Mouse (Mus musculus): Measurements from ENCODE around the gene Acvrl1. TPM values are rescaled to one million over a fixed set of nuclear protein-coding genes. Genes with fewer than 3 reads are reported as not detected.
"Not testable (repeated sequence)": the region's sequence is repeated elsewhere in the genome, so short reads cannot be mapped to it uniquely, and the experiment has no call there.

Gene Acvrl1
- polyA plus RNA-seq, 1 experiment from 2014 or later = 2.0 TPM

DNA sequence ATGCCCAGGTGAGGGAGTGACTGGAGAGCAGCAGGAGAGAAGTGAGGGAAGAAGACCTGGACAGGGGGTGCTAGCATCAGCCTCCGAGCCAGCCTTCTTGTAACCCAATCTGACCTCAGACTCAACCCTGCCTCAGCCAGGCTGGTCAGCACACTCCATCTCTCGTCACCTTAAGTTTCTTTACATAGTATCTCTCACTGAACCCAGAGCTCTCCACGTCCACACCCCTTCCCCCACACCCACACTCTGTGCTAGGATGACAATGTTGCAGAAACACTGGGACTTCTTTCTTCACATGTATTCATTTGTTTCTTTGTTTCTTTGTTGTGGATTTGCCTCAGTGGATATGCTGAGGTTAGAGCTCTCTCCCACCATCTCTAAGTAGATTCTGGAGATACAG, 27.3 kb upstream of the Acvrl1 start:
- no peak for ATAC-seq (replicated peaks; ENCODE audit: insufficient number of reproducible peaks, low FRiP score, low TSS enrichment)
- 45% methylated on average over 3 of the region's 3 CpGs for WGBS (ENCODE audit: insufficient replicate concordance)
- no peak overlapping the region for H3K4me3 ChIP-seq (ENCODE audit: low read depth, low read length)
- H3K9ac ChIP-seq (ENCODE audit: low read depth, low read length) = no peak overlapping the region
- no peaks in the 10 kb centered on the region for H3K36me3 ChIP-seq (ENCODE audit: control insufficient read depth, insufficient read depth, low read length)
- no peak overlapping the region for H3K4me2 ChIP-seq
- H3K4me1 ChIP-seq (ENCODE audit: control insufficient read depth, insufficient read depth, low read length) = peaks cover 7% of the 10 kb centered on the region; the same call in 1 of the 2 replicates
- peaks cover 13% of the 10 kb centered on the region for H3K27me3 ChIP-seq (ENCODE audit: control insufficient read depth, insufficient read depth, low read length)
- no peak overlapping the region for H3K27ac ChIP-seq (ENCODE audit: low read depth, low read length)
- no peaks in the 10 kb centered on the region for H3K9me3 ChIP-seq (replicated peaks; ENCODE audit: control insufficient read depth, low read length)

DNA sequence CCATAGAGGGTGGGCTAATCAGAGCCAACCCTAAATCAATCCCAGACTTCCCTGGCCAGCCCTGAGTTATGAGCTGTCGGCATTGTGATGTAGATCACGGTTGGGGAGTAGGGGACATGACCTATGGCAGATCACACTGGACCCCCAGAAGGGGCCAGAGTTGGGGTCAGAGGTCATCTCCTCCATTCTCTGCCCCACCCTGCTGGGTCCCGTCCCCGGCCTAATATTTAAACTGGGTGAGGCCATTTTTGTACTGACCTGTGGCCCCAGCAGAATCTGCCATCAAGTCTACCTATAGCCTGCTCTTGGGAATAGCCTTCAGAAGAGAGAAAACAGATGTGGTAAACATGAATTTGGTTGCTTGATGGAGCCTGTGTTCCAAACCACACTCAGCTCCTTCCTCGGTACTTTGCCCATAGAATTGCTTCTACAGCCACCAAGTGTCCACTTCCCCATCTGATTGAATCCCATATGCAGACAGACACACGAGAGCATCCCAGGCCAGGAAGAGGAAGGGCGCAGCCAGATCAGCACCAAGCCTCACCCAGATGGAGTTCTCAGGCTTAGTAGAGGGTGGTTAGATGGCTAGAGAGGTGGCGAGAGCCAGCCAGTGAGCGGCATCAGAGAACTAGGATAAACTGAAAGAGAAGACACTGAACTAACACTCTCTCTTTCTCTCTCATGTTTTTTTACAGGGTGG, 24.6 kb upstream of the Acvrl1 start:
- WGBS (ENCODE audit: insufficient replicate concordance) = 82% methylated on average over 9 of the region's 9 CpGs
- Histone ChIP-seq H3K9ac (ENCODE audit: low read depth, low read length) (no peak overlapping the region), H3K9me3 (replicated peaks; ENCODE audit: control insufficient read depth, low read length) (no peaks in the 10 kb centered on the region), H3K27me3 (ENCODE audit: control insufficient read depth, insufficient read depth, low read length) (peaks cover 8% of the 10 kb centered on the region), H3K36me3 (ENCODE audit: control insufficient read depth, insufficient read depth, low read length) (no peaks in the 10 kb centered on the region), H3K4me3 (ENCODE audit: low read depth, low read length) (no peak overlapping the region), H3K4me1 (ENCODE audit: control insufficient read depth, insufficient read depth, low read length) (no peaks in the 10 kb centered on the region), H3K27ac (ENCODE audit: low read depth, low read length) (no peak overlapping the region), H3K4me2 (no peak overlapping the region)
- no peak for ATAC-seq (replicated peaks; ENCODE audit: insufficient number of reproducible peaks, low FRiP score, low TSS enrichment)

DNA sequence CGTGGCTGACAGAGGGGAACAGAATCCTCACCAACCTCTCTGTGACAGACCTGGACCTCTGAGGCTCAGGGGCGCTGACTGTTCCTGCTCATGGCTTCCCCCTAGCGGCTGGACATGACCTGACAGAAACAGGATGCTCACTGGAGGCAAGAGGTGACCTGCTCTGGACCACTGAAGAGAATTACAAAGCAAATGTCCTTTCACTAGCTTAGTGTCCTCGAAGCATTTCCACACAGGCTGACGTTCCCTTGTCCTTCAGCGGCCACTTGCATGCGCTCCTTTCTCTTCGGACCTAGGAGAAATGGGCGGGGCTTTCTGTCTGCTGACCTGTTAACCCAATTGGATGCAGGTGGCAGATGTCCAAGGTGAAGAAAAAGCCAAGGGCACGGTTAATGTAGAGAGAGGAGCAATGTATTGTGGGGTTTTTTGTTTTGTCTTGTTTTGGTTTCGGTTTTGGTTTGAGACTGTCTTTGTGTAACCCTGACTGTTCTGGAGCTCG, 22.8 kb upstream of the Acvrl1 start:
- no peak overlapping the region for H3K4me3 ChIP-seq (ENCODE audit: low read depth, low read length)
- H3K9me3 ChIP-seq (replicated peaks; ENCODE audit: control insufficient read depth, low read length) = no peaks in the 10 kb centered on the region
- H3K4me1 ChIP-seq (ENCODE audit: control insufficient read depth, insufficient read depth, low read length) = no peaks in the 10 kb centered on the region
- H3K27me3 ChIP-seq (ENCODE audit: control insufficient read depth, insufficient read depth, low read length) = no peaks in the 10 kb centered on the region
- WGBS (ENCODE audit: insufficient replicate concordance) = 21% methylated on average over 12 of the region's 12 CpGs
- no peak overlapping the region for H3K27ac ChIP-seq (ENCODE audit: low read depth, low read length)
- no peak overlapping the region; the same call in 1 of the 2 replicates for H3K4me2 ChIP-seq
- H3K9ac ChIP-seq (ENCODE audit: low read depth, low read length) = no peak overlapping the region
- ATAC-seq (replicated peaks; ENCODE audit: insufficient number of reproducible peaks, low FRiP score, low TSS enrichment) = no peak
- H3K36me3 ChIP-seq (ENCODE audit: control insufficient read depth, insufficient read depth, low read length) = no peaks in the 10 kb centered on the region

DNA sequence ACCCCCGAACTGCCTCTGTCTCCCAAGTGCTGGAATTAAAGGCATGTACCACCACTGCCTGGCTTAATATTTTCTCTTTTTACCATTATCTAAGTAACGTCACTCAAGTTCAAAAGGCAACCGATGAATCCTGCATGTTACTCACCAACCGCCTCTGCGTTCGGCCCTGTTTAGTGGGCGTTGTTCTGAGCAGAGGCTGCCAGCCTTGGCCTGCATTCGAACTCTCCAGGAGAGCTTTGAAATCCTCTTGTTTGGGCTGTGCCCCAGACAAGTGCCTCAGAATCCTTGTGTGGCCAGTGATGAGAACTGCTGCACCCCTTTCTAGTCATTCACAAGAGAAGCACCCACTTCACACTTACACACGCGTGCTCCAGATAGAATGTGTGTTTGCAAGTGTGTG, 22.3 kb upstream of the Acvrl1 start:
- H3K27me3 ChIP-seq (ENCODE audit: control insufficient read depth, insufficient read depth, low read length) = no peaks in the 10 kb centered on the region
- H3K4me1 ChIP-seq (ENCODE audit: control insufficient read depth, insufficient read depth, low read length) = no peaks in the 10 kb centered on the region
- no peaks in the 10 kb centered on the region for H3K36me3 ChIP-seq (ENCODE audit: control insufficient read depth, insufficient read depth, low read length)
- no peak overlapping the region for H3K4me3 ChIP-seq (ENCODE audit: low read depth, low read length)
- no peak overlapping the region for H3K4me2 ChIP-seq
- WGBS (ENCODE audit: insufficient replicate concordance) = 83% methylated on average over 10 of the region's 10 CpGs
- H3K27ac ChIP-seq (ENCODE audit: low read depth, low read length) = no peak overlapping the region
- no peaks in the 10 kb centered on the region for H3K9me3 ChIP-seq (replicated peaks; ENCODE audit: control insufficient read depth, low read length)
- no peak overlapping the region for H3K9ac ChIP-seq (ENCODE audit: low read depth, low read length)
- ATAC-seq (replicated peaks; ENCODE audit: insufficient number of reproducible peaks, low FRiP score, low TSS enrichment) = no peak

DNA sequence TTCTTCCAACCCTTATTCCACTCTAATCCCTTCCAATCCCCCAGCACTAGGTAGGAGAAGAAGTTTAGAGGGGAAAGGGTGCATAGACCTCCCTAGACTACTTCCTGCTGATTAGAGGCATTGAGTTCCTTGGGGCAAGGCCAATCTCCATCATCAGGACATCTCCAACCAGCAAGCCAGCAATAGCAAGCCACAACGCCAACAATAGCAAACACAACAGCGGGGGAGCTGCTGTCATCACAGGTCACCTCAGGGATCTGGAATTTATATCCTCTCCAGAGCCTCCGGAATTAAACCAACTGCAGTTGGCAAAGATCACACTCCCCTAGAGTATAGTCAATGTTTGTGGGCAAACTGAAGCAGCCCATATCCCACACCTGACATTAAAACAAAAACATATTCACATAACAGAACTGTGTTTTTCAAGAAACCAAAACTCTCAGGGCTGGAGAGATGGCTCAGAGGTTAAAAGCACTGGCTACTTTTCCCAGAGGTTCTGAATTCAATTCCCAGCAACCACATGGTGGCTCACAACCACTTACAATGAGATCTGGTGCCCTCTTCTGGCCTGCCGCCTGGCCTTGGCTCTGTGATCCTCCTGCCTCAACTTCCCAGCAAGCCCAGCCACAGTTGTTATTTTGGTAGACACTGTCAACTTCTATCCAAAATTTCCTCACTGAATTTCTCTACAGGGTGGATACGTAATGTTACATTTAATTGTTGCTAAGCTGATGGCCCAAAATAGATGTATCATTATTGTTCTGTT, 20.2 kb upstream of the Acvrl1 start:
- Histone ChIP-seq H3K4me1 (ENCODE audit: control insufficient read depth, insufficient read depth, low read length) (no peaks in the 10 kb centered on the region), H3K9ac (ENCODE audit: low read depth, low read length) (no peak overlapping the region), H3K4me2 (no peak overlapping the region), H3K4me3 (ENCODE audit: low read depth, low read length) (no peak overlapping the region), H3K27me3 (ENCODE audit: control insufficient read depth, insufficient read depth, low read length) (no peaks in the 10 kb centered on the region), H3K27ac (ENCODE audit: low read depth, low read length) (no peak overlapping the region), H3K9me3 (replicated peaks; ENCODE audit: control insufficient read depth, low read length) (no peaks in the 10 kb centered on the region), H3K36me3 (ENCODE audit: control insufficient read depth, insufficient read depth, low read length) (no peaks in the 10 kb centered on the region)
- 83% methylated on average over 5 of the region's 5 CpGs for WGBS (ENCODE audit: insufficient replicate concordance)
- ATAC-seq (replicated peaks; ENCODE audit: insufficient number of reproducible peaks, low FRiP score, low TSS enrichment) = no peak

DNA sequence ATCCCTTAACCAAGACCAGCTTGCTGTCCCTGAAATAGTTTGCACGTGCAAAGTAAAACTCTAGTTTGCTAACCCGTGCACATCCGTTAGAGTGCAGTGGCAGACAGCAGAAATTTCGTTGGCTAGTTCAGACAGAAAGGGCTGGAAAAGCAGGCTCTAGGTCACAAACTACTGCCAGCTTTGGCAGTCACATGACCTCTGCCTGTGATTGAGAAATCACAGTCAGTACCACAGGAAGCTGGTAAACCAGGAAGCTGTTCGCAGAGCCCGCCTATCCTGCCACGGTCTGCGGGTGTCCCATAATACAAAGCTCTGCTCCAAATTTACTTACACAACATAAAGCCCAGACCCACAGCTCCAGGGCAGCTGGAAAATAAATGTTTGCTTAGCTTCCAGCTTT, 15.1 kb upstream of the Acvrl1 start:
- no peak overlapping the region for H3K4me3 ChIP-seq (ENCODE audit: low read depth, low read length)
- H3K9me3 ChIP-seq (replicated peaks; ENCODE audit: control insufficient read depth, low read length) = 0 out of 2 replicates have a peak, but pooled peaks cover 3% of the 10 kb centered on the region
- H3K27me3 ChIP-seq (ENCODE audit: control insufficient read depth, insufficient read depth, low read length) = no peaks in the 10 kb centered on the region
- no peak overlapping the region for H3K9ac ChIP-seq (ENCODE audit: low read depth, low read length)
- no peaks in the 10 kb centered on the region for H3K36me3 ChIP-seq (ENCODE audit: control insufficient read depth, insufficient read depth, low read length)
- ATAC-seq (replicated peaks; ENCODE audit: insufficient number of reproducible peaks, low FRiP score, low TSS enrichment) = no peak
- no peaks in the 10 kb centered on the region for H3K4me1 ChIP-seq (ENCODE audit: control insufficient read depth, insufficient read depth, low read length)
- no peak overlapping the region for H3K4me2 ChIP-seq
- WGBS (ENCODE audit: insufficient replicate concordance) = 63% methylated on average over 8 of the region's 8 CpGs
- no peak overlapping the region for H3K27ac ChIP-seq (ENCODE audit: low read depth, low read length)

DNA sequence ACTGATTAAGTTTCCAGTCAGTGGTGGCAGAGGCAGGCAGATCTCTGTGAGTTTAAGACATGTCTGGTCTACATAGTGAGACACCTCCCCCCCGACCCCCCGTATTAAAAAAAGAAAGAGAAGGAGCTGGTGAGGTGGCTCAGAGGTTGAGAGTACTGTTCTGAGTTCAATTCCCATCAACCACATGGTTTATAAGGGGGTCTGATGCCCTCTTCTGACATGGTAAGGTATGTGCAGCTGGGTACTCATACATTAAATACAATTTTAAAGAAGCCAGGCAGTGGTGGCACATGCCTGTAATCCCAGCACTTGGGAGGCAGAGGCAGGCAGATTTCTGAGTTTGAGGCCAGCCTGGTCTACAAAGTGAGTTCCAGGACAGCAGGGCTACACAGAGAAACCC, 14.5 kb upstream of the Acvrl1 start:
- ATAC-seq (replicated peaks; ENCODE audit: insufficient number of reproducible peaks, low FRiP score, low TSS enrichment); H3K36me3 ChIP-seq (ENCODE audit: control insufficient read depth, insufficient read depth, low read length); H3K4me2 ChIP-seq; H3K9ac ChIP-seq (ENCODE audit: low read depth, low read length); H3K9me3 ChIP-seq (replicated peaks; ENCODE audit: control insufficient read depth, low read length); H3K27ac ChIP-seq (ENCODE audit: low read depth, low read length); H3K27me3 ChIP-seq (ENCODE audit: control insufficient read depth, insufficient read depth, low read length); H3K4me1 ChIP-seq (ENCODE audit: control insufficient read depth, insufficient read depth, low read length); H3K4me3 ChIP-seq (ENCODE audit: low read depth, low read length): not testable (repeated sequence)
- 76% methylated on average over 2 of the region's 2 CpGs for WGBS (ENCODE audit: insufficient replicate concordance)

DNA sequence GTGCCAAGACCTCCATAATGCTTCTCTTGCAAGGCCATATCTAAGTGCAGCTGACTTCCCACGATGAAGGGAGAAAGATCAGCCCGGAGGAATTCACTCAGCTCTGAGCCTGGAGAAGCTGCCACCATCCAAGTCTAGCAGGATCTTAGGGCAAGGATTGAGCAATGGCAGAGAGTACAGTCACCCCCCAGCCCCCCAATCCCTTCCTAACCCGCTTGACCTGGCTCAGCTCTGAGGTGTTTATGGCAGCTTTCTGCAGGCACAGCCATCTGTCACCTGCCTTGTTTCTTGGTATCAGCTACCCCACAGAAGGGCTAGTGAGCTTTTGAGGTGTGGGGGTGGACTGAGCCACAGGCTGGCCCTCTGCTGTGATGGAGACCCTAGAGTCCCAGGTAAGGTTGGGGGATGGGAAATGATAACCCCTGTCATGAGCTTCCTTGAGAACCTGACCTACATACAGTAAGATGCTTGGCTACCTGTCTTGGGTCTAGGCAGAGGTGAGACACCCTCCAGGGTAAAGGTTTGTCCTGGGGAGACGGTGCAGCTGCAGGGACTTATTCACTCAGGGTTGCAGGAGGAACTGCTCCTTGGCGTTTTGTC, 12.7 kb upstream of the Acvrl1 start, which contains the start of gene Ankrd33:
TSS of gene Ankrd33 (plus strand) at position 245 of the 600 bp plus-strand sequence.
- Histone ChIP-seq H3K4me2 (no peak within 1 kb of the TSS), H3K4me1 (ENCODE audit: control insufficient read depth, insufficient read depth, low read length) (peaks cover 2% of the 10 kb centered on the region; the same call in 1 of the 2 replicates), H3K4me3 (ENCODE audit: low read depth, low read length) (no peak within 1 kb of the TSS), H3K27ac (ENCODE audit: low read depth, low read length) (no peak within 1 kb of the TSS), H3K36me3 (ENCODE audit: control insufficient read depth, insufficient read depth, low read length) (no peaks in the 10 kb centered on the region), H3K9me3 (replicated peaks; ENCODE audit: control insufficient read depth, low read length) (0 out of 2 replicates have a peak, but pooled peaks cover 3% of the 10 kb centered on the region), H3K9ac (ENCODE audit: low read depth, low read length) (no peak within 1 kb of the TSS), H3K27me3 (ENCODE audit: control insufficient read depth, insufficient read depth, low read length) (no peaks in the 10 kb centered on the region)
- no peak for ATAC-seq (replicated peaks; ENCODE audit: insufficient number of reproducible peaks, low FRiP score, low TSS enrichment)
- 72% methylated on average over 5 of the region's 5 CpGs for WGBS (ENCODE audit: insufficient replicate concordance)

Measured in heart, embryonic 11.5 days (tissue).